Mouse (Mus musculus) cerebellum, adult 2 months (tissue): ENCODE results near the gene Sprr2b.

Experiments used
- CTCF ChIP-seq: fragments of 200-500 bp; IDR thresholded peaks from 2 replicates; pipeline ENCODE4 v1.5.1; 2011; ENCODE audit warnings: low read depth, mild to moderate bottlenecking, control low read depth, low read length, moderate library complexity, borderline replicate concordance; ENCODE audit not compliant: insufficient read depth
- POLR2A ChIP-seq: fragments of 200-500 bp; IDR thresholded peaks from 2 replicates; pipeline ENCODE4 v1.6.1; 2011; ENCODE audit warnings: low read length, control low read depth, borderline replicate concordance; ENCODE audit not compliant: insufficient read depth

DNA sequence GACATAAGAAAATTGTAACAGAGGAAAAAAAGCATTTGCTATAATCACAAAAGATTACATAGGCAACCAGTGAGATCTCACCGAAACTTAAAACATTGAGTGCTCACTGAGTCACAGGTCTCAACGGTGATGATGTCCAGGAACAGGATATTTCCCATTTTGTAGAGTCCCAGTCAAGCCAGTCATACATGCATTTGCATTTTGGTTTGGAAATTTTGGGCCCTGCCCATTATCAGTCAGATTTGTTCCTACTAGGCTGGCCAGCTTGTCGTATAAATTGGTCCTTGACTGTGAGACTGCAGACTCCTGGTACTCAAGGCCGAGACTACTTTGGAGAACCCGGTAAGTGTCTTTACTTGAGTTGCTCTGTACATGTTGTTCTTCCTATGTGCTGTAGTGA, 22.4 kb downstream of the Sprr2b start, which contains the start of gene Sprr2d:
- TF ChIP-seq POLR2A: no peak
- TF ChIP-seq CTCF: no peak
